Mouse (Mus musculus) brain, adult 2 months (tissue): ENCODE measurements at regions not wholly inside any gene's neighbourhood (a gene's known extent, or its start where the extent isn't known, plus 50 kb on each side); places are given as distances from the start of the nearest gene placed in this dataset.

Source experiments
- DNase-seq: peaks from one replicate; pipeline ENCODE4 v3.0.0; 2011; ENCODE audit warnings: low read depth, low spot score

DNA sequence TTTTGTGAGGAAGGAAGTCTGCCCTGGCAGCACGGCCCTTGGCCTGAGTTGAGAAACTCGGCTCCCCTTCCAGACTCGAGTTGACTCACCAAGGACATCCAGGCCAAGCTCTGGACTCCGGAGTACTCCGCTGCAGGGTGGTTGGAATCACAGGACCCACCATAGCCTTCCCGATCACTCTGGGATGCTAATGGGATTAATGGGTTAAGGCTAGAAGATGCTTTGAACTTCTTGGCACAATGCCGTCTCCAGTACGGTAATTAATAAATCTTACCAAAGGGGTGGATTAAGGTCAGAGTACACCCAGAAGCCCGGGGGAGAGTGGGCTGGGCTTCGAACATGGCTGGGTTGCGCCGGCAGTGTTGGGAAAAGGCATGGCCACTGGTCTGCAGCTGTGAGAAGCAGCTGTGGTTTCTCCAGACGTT, 200.8 kb upstream of the Dio3 start:
- no peak for DNase-seq

DNA sequence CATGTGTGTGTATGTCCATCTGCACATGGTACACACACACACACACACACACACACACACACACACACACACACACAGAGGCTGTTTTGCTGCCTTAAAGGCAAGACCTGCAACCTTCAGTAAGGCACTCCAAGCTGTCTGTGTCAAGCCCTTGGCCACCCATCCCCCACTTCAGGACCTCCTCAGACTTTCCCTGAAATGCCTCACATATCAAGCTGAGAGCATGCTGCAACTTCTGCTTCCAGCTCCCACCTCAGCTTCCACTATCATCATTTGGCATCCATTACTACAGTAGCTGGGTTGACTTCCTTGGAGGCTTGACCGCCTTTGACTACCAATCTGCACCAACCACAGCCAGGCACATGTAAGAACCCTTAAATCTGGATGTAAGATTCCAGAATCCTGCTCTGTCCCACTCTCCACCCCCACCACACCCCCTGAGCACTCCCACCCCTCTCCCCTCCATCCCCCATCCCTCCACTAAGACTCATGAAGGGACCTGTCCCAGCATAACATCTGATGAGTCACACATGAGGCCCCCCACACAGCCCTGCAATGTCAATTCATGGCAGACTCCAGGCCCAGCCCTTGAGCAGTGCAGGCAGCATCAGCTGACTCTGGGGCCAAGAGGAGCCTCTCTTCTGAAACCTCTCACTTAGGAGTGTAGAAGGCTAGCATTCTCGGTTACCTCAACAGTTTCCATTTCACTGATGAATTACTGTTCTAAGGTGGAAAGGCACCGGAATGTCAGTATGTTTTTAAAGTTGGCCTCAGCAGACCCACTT, 196.8 kb upstream of the Dio3 start:
- no peak for DNase-seq

- no peak for DNase-seq
Observed at GRCm38 (mm10) chr12:110082921-110083320, 195.9 kb upstream of the Dio3 start.

GRCm38 (mm10) chr12:110083471-110083870, 195.4 kb upstream of the Dio3 start:
- no peak for DNase-seq

GRCm38 (mm10) chr12:110086921-110087320, 191.9 kb upstream of the Dio3 start:
- no peak for DNase-seq

DNA sequence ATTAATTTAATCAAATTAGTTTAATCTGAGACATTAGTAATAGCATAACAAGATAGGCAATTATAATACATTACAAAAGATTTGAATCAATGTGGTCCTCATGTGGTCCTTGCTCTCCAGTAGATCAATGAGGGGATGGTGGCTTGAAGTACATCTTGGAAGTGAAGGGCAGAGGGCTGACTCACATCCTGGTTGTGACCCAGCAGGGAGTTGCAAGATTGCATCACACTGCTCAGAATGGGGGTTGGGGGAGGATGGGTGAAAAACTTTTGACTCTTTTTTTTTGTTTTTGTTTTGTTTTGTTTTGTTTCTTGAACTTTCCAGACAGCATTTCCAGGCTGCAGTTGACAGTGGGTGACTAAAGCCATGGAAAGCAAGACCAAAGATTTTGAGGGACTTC, 191.1 kb upstream of the Dio3 start:
- no peak for DNase-seq

DNA sequence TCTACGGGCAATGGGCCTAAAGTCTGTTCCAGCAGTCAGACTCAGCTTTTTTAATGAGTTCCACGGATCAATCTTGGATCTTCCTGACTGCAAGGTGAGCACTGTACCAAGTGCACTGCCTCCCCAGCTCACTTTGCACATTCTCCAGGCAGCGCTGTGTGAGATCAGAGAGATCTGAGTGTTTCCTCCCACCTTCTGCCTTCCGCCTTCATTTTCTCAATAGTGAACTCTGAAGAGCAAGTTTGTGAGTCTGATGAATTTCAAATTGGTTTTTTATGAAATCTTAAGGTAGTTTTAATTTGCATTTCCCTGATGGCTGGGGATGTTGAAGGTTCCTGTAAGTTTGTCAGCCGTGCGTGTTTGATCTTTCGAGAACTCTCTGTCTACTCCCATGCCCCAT, 176.7 kb upstream of the Dio3 start:
- DNase-seq = peak; percentile 71

DNA sequence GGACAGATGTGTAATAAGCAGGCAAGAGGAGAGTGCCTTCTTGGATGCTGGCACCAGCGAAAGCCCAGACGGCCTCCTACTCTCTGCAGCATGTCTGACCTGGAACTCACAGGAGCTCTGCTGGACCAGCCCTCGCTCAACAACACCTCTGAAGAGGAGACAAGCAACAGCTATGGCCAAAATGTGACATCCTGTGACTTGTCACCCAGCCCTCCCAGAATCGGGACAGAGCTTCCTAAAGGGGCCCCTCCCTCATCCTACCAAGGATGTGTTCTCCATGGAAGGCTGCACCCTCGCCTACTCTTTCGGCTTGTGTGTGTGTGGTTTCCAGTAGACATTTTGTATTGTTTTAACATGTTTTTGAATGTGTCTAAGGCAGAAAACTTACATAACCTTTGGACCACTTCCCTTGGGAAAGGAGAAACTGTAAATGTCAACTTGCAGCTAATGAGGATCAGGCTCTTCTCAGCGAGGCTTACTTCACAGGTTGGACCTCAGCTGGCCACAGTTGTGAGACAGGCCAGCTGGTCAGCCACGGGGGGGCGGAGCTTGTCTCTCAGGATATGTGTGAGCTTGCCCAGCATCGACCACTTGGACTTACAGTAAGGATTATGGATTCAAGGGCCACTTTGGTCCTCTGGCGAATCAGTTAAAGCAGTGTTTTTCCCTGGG, 166.7 kb upstream of the Dio3 start:
- no peak for DNase-seq

DNA sequence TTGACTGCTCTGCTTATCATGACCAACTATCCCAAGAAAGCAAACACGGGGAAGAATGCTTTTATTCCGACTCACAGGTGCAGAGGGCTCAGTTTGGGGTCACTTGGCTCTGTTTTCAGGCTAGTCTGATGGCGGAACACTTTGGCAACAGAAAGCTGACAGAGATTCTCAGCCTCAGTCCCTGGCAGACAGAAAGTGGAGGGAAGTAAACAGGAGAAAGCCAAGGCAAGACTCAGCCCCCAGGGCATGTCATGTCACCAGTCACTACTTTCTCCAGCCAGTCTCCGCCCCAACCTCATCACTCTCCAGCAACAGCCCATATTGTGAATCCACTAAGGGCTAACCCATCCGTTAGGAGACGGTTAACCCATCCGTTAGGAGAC, 166.2 kb upstream of the Dio3 start:
- DNase-seq = no peak

GRCm38 (mm10) chr12:110120141-110120540, 158.7 kb upstream of the Dio3 start:
- DNase-seq = peak; percentile 29

DNA sequence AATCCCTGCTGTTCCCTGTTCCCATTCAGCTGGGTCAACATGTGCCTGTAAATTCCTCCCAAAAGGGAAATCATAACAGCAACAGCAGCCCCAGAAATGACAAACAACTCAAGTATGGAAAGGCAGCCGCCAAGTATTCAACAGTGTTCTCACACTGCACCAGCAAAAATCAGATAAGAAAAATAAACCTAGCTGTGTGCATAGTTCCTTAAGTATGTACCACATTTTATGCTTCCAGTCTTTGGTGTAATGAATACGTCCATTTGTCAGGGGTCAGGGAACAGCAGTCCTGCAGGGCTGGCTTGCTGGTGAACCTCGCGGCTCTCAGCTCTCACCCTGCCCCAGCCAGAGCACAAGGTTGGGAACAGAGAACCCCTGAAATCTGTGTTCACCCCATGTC, 155.9 kb upstream of the Dio3 start:
- DNase-seq = no peak

- DNase-seq = peak; percentile 22
Observed at GRCm38 (mm10) chr12:110126525-110126924, 152.3 kb upstream of the Dio3 start.

DNA sequence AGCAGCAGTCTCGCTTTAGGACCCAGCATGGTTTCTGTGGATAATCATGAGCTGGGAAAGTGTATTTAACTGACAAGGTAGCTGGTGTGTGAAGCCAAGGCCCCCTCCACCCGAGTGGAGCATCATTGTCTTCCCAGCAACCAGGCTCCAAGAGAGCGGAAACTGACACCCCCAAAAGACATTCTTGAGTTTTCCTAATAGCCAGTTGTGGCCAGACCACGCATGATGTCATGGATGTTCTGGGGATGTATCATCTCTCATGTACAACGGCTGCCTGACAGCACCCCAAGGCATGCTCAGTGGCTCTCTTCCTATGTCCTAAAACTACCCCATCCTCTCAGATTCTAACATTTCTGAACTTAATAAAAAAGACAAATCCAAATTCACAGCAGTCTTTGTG, 133.5 kb upstream of the Dio3 start:
- DNase-seq = no peak

DNA sequence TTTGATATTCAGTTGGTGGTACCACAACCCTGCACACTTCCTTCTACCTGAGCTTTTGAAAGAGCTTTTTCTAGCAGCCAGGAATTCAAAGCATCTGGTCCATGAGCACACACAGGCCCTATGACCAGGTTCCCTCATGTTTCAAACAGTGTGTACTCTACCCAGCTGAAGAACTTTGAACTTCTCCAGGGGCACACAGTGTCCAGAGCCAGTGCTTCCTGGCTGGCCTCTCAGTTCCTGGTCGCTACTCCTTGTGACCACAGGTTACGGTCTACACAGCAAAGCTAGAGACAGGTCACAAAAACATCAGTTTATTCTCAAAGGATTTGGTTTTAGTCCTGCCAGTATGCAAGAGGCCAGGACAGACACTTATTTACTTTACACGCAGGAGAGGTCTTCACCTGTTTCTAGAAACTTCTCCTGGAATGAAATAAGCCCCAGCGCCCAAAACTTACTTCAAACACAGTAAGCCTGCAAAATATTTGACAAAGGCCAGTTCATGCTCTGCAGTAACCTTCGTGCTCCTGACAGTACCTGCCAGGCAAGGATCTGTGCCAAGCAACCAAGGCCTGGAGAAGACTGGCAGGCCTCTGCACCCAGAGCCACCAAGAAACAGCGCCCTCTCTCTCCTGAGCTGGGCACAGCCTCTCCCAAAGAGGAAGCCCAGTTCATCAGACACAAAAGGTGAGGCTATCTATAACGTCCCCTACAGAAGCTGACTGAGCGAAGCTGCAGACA, 124.5 kb upstream of the Dio3 start:
- DNase-seq = no peak

GRCm38 (mm10) chr12:110154963-110155325, 123.9 kb upstream of the Dio3 start:
- no peak for DNase-seq

- DNase-seq = no peak
Observed at GRCm38 (mm10) chr12:110156441-110156840, 122.4 kb upstream of the Dio3 start.

- no peak for DNase-seq
Observed at GRCm38 (mm10) chr12:110157998-110158747, 120.7 kb upstream of the Dio3 start.

- no peak for DNase-seq
Observed at GRCm38 (mm10) chr12:110161306-110161705, 117.6 kb upstream of the Dio3 start.

GRCm38 (mm10) chr12:110165462-110165861, 113.4 kb upstream of the Dio3 start:
- DNase-seq = no peak

DNA sequence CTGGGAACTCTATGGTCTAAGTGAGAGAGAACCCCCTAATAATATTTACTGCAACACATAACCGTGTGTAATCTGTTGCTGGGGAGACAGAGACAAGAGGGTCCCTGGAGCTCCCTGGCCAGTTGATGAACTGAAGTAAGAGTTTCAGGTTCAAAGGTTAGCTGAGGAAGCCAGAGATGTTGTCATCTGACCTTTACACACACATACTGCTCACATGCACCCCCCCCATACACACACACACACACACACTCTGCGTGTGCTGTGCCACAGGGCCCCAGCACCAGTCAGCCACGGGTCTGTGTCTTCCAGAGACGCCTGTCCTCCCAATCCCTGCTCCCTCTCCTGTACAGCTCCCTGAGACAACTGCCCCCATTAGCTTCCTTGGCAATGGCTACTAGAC, 110.5 kb upstream of the Dio3 start:
- no peak for DNase-seq

- no peak for DNase-seq
Observed at GRCm38 (mm10) chr12:110169261-110169660, 109.6 kb upstream of the Dio3 start.

- DNase-seq = peak; percentile 41
Observed at GRCm38 (mm10) chr12:110170496-110170895, 108.4 kb upstream of the Dio3 start.
